Mouse (Mus musculus): ENCODE measurements around the gene Rgl1.

- TF ChIP-seq GATA1 (IDR thresholded peaks at IDR 0.05; ENCODE audit: borderline replicate concordance, low read length) (no peak), FLI1 (IDR thresholded peaks at IDR 0.05; ENCODE audit: low read length) (no peak)
These were observed 275.3 kb downstream of the Rgl1 start for GRCm38 (mm10) chr1:152490842-152491241.

Measured in megakaryocyte, embryonic 14.5 days (primary cell).